Mouse (Mus musculus): Measurements from ENCODE around the gene Mkrn2os.

- TF ChIP-seq POLR2A (IDR thresholded peaks at IDR 0.05; ENCODE audit: low read depth, low read length) (no peak), CTCF (IDR thresholded peaks at IDR 0.05; ENCODE audit: extremely low read depth, insufficient read length, insufficient replicate concordance, low read depth, low read length) (no peak)
Measured at GRCm38 (mm10) chr6:115559651-115560632, 32.4 kb downstream of the Mkrn2os start.

Data from small intestine, adult 2 months (tissue).